Mouse (Mus musculus): ENCODE data around the gene Ltbp1. TPM values are rescaled to one million over a fixed set of nuclear protein-coding genes. Genes with fewer than 3 reads are reported as not detected.

Gene Ltbp1
- polyA plus RNA-seq, 1 experiment from 2014 or later, result 7.3 TPM

DNA sequence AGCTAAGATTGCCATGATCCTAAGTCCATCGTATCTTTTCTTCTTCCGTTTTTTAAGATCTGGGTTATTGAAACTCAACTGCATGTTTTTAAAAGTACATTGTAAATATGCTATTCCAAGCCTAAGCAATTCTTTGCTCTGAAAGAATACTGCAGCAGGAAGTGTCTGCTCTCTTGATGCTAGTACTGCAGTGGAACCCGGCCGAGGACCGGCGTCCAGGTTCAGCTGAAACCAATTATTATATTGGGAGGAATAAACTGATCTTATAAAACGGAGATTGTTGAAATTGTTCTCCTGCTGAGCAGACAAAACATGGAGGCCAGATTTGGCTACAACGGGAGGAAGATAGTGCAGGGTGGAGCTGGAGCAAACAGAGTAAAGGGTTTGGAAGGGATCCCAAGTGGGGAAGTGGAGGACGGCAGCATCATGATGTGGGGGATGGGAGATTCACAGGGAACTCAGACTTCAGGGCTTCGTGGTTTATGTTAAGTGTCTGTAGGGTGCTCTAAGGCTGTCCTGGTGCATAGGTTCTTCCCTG lies 322.8 kb downstream of the Ltbp1 start:
- ATAC-seq (ENCODE audit: insufficient read depth, low FRiP score, low TSS enrichment) (no peak), DNase-seq (ENCODE audit: low spot score) (no peak)
- Histone ChIP-seq H3K27ac (ENCODE audit: low read depth, low read length) (no peak overlapping the region), H3K36me3 (ENCODE audit: control insufficient read depth, insufficient read depth, low read length) (no peaks in the 10 kb centered on the region), H3K4me2 (ENCODE audit: low read depth) (no peak overlapping the region), H3K9ac (ENCODE audit: low read length) (no peak overlapping the region), H3K4me3 (ENCODE audit: low read depth, low read length) (no peak overlapping the region), H3K27me3 (ENCODE audit: control insufficient read depth, insufficient read depth, low read length) (no peaks in the 10 kb centered on the region), H3K9me3 (ENCODE audit: control insufficient read depth, low read length) (no peaks in the 10 kb centered on the region), H3K4me1 (ENCODE audit: control insufficient read depth, insufficient read depth, low read length) (no peaks in the 10 kb centered on the region)
- WGBS, result 84% methylated on average over 10 of the region's 10 CpGs

- no peaks in the 10 kb centered on the region for H3K9me3 ChIP-seq (ENCODE audit: control insufficient read depth, low read length)
- H3K4me3 ChIP-seq (ENCODE audit: low read depth, low read length), result no peak overlapping the region
- 88% methylated on average over 6 of the region's 6 CpGs for WGBS
- ATAC-seq (ENCODE audit: insufficient read depth, low FRiP score, low TSS enrichment) (no peak), DNase-seq (ENCODE audit: low spot score) (no peak)
- no peak overlapping the region for H3K9ac ChIP-seq (ENCODE audit: low read length)
- no peaks in the 10 kb centered on the region for H3K4me1 ChIP-seq (ENCODE audit: control insufficient read depth, insufficient read depth, low read length)
- no peaks in the 10 kb centered on the region for H3K27me3 ChIP-seq (ENCODE audit: control insufficient read depth, insufficient read depth, low read length)
- no peak overlapping the region for H3K27ac ChIP-seq (ENCODE audit: low read depth, low read length)
- no peaks in the 10 kb centered on the region for H3K36me3 ChIP-seq (ENCODE audit: control insufficient read depth, insufficient read depth, low read length)
- no peak overlapping the region for H3K4me2 ChIP-seq (ENCODE audit: low read depth)
These were observed 325.0 kb downstream of the Ltbp1 start for GRCm38 (mm10) chr17:75330366-75330765.

DNA sequence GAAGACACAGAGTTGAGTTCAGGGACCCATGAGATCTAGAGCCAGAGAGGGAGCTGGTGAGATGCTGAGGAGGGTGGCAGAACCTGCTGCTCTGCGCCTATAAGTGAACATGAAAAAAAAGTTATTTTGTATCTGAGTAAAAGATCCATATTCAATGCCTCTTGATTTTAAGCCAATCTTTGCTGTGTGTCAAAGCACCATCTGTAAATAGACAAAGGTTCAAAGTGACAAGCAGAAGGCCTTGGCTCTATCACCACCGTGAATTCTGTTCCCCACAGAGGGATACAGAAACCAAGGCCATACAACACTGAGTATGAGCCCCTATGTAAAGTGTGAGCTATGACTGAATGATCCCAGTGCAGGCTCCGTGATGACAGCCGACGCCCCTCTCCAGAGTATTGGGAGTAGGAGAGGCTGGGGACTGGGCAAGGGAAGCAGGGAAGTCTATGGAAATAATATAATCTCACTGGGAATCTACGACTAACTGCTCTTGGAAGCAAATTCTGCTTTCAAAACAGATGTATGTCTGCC lies 326.1 kb downstream of the Ltbp1 start:
- Histone ChIP-seq H3K9me3 (ENCODE audit: control insufficient read depth, low read length) (no peaks in the 10 kb centered on the region), H3K36me3 (ENCODE audit: control insufficient read depth, insufficient read depth, low read length) (no peaks in the 10 kb centered on the region), H3K4me1 (ENCODE audit: control insufficient read depth, insufficient read depth, low read length) (no peaks in the 10 kb centered on the region), H3K4me3 (ENCODE audit: low read depth, low read length) (no peak overlapping the region), H3K27ac (ENCODE audit: low read depth, low read length) (no peak overlapping the region), H3K27me3 (ENCODE audit: control insufficient read depth, insufficient read depth, low read length) (no peaks in the 10 kb centered on the region), H3K9ac (ENCODE audit: low read length) (no peak overlapping the region), H3K4me2 (ENCODE audit: low read depth) (no peak overlapping the region)
- WGBS, result 88% methylated on average over 6 of the region's 6 CpGs
- DNase-seq (ENCODE audit: low spot score) (no peak), ATAC-seq (ENCODE audit: insufficient read depth, low FRiP score, low TSS enrichment) (no peak)

GRCm38 (mm10) chr17:75332289-75332688 lies 326.9 kb downstream of the Ltbp1 start:
- Histone ChIP-seq H3K4me2 (ENCODE audit: low read depth) (no peak overlapping the region), H3K36me3 (ENCODE audit: control insufficient read depth, insufficient read depth, low read length) (no peaks in the 10 kb centered on the region), H3K27me3 (ENCODE audit: control insufficient read depth, insufficient read depth, low read length) (no peaks in the 10 kb centered on the region), H3K9ac (ENCODE audit: low read length) (no peak overlapping the region), H3K9me3 (ENCODE audit: control insufficient read depth, low read length) (no peaks in the 10 kb centered on the region), H3K4me1 (ENCODE audit: control insufficient read depth, insufficient read depth, low read length) (no peaks in the 10 kb centered on the region), H3K4me3 (ENCODE audit: low read depth, low read length) (no peak overlapping the region), H3K27ac (ENCODE audit: low read depth, low read length) (no peak overlapping the region)
- ATAC-seq (ENCODE audit: insufficient read depth, low FRiP score, low TSS enrichment), result no peak
- WGBS, result 97% methylated on average over 6 of the region's 6 CpGs
- no peak for DNase-seq (ENCODE audit: low spot score)

DNA sequence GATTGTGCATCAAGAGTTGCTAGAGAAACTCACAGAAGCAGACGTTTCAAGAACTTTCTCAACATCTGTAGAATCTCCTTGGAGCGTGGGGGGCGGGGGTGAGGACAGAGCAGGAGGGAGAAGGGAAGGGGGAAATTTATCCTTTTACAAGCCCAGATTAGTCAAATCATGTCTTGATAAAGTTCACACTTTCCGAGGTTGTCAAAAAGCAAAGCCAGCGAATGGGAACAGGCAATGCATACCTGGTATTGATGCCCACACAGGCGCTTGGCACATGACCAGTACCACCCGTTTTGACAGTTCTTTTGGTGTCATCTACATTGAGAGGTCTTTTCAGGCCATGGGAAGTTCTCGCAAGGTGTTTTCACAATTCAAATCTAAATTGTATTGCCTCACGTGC lies 327.6 kb downstream of the Ltbp1 start:
- Histone ChIP-seq H3K4me2 (ENCODE audit: low read depth) (no peak overlapping the region), H3K4me3 (ENCODE audit: low read depth, low read length) (no peak overlapping the region), H3K36me3 (ENCODE audit: control insufficient read depth, insufficient read depth, low read length) (no peaks in the 10 kb centered on the region), H3K27me3 (ENCODE audit: control insufficient read depth, insufficient read depth, low read length) (no peaks in the 10 kb centered on the region), H3K9me3 (ENCODE audit: control insufficient read depth, low read length) (no peaks in the 10 kb centered on the region), H3K9ac (ENCODE audit: low read length) (no peak overlapping the region), H3K27ac (ENCODE audit: low read depth, low read length) (no peak overlapping the region), H3K4me1 (ENCODE audit: control insufficient read depth, insufficient read depth, low read length) (no peaks in the 10 kb centered on the region)
- DNase-seq (ENCODE audit: low spot score), result no peak
- WGBS, result 95% methylated on average over 9 of the region's 9 CpGs
- no peak for ATAC-seq (ENCODE audit: insufficient read depth, low FRiP score, low TSS enrichment)

GRCm38 (mm10) chr17:75333759-75334158 lies 328.4 kb downstream of the Ltbp1 start:
- DNase-seq (ENCODE audit: low spot score), result no peak
- no peaks in the 10 kb centered on the region for H3K4me1 ChIP-seq (ENCODE audit: control insufficient read depth, insufficient read depth, low read length)
- WGBS, result 91% methylated on average over 13 of the region's 13 CpGs
- H3K27ac ChIP-seq (ENCODE audit: low read depth, low read length), result no peak overlapping the region
- no peak overlapping the region for H3K9ac ChIP-seq (ENCODE audit: low read length)
- H3K4me2 ChIP-seq (ENCODE audit: low read depth), result no peak overlapping the region
- H3K4me3 ChIP-seq (ENCODE audit: low read depth, low read length), result no peak overlapping the region
- H3K27me3 ChIP-seq (ENCODE audit: control insufficient read depth, insufficient read depth, low read length), result no peaks in the 10 kb centered on the region
- H3K9me3 ChIP-seq (ENCODE audit: control insufficient read depth, low read length), result no peaks in the 10 kb centered on the region
- no peak for ATAC-seq (ENCODE audit: insufficient read depth, low FRiP score, low TSS enrichment)
- no peaks in the 10 kb centered on the region for H3K36me3 ChIP-seq (ENCODE audit: control insufficient read depth, insufficient read depth, low read length)

- H3K9me3 ChIP-seq (ENCODE audit: control insufficient read depth, low read length), result no peaks in the 10 kb centered on the region
- no peaks in the 10 kb centered on the region for H3K36me3 ChIP-seq (ENCODE audit: control insufficient read depth, insufficient read depth, low read length)
- H3K9ac ChIP-seq (ENCODE audit: low read length), result no peak overlapping the region
- DNase-seq (ENCODE audit: low spot score) (no peak), ATAC-seq (ENCODE audit: insufficient read depth, low FRiP score, low TSS enrichment) (no peak)
- no peaks in the 10 kb centered on the region for H3K4me1 ChIP-seq (ENCODE audit: control insufficient read depth, insufficient read depth, low read length)
- no peak overlapping the region for H3K4me2 ChIP-seq (ENCODE audit: low read depth)
- H3K27ac ChIP-seq (ENCODE audit: low read depth, low read length), result no peak overlapping the region
- 91% methylated on average over 9 of the region's 9 CpGs for WGBS
- H3K4me3 ChIP-seq (ENCODE audit: low read depth, low read length), result no peak overlapping the region
- no peaks in the 10 kb centered on the region for H3K27me3 ChIP-seq (ENCODE audit: control insufficient read depth, insufficient read depth, low read length)
These were observed 330.3 kb downstream of the Ltbp1 start for GRCm38 (mm10) chr17:75335649-75336048.

DNA sequence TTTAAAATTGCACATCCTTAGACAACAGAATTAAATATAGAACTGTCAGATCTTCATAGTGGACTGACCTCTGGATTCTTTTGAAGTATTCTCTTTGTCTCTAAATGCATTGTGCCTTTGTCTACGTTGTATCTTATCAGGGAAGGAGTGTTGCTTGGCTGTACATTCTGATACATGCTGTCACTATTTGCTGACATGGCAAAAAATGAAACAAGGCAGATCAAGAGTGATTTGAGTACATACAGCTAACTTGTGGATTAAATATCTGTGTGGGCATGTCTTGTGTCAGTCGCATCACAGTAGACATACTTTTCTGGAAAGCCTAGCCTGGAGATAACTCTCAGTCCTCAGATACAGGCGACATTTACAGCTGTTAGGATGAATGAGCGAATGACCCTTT lies 335.9 kb downstream of the Ltbp1 start:
- DNase-seq (ENCODE audit: low spot score), result no peak
- ATAC-seq (ENCODE audit: insufficient read depth, low FRiP score, low TSS enrichment), result no peak
- no peak overlapping the region for H3K9ac ChIP-seq (ENCODE audit: low read length)
- H3K36me3 ChIP-seq (ENCODE audit: control insufficient read depth, insufficient read depth, low read length), result no peaks in the 10 kb centered on the region
- H3K4me1 ChIP-seq (ENCODE audit: control insufficient read depth, insufficient read depth, low read length), result no peaks in the 10 kb centered on the region
- no peak overlapping the region for H3K27ac ChIP-seq (ENCODE audit: low read depth, low read length)
- WGBS, result 93% methylated on average over 4 of the region's 4 CpGs
- no peaks in the 10 kb centered on the region for H3K9me3 ChIP-seq (ENCODE audit: control insufficient read depth, low read length)
- no peaks in the 10 kb centered on the region for H3K27me3 ChIP-seq (ENCODE audit: control insufficient read depth, insufficient read depth, low read length)
- H3K4me3 ChIP-seq (ENCODE audit: low read depth, low read length), result no peak overlapping the region
- no peak overlapping the region for H3K4me2 ChIP-seq (ENCODE audit: low read depth)

DNA sequence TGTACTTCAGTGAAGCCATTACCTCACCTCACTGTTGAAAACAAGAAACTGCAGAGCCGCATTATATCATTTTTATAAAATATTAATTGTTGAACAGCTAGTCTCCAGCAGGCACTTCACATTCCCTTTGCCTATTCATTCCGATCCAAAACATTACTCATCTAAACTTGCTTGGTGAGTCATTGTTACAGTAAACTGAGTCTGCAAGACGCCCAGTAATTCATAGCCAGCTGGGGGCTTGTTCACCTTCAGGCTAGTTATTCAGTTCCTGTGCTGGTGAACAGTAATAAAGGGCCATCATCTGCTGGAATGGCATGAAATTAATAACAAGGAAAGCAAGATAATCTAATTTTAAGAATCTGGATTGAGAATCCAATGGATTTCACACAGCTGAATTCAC lies 339.7 kb downstream of the Ltbp1 start:
- no peak for ATAC-seq (ENCODE audit: insufficient read depth, low FRiP score, low TSS enrichment)
- 89% methylated on average over 3 of the region's 3 CpGs for WGBS
- no peak overlapping the region for H3K27ac ChIP-seq (ENCODE audit: low read depth, low read length)

More for the DNA sequence above, 339.7 kb downstream of the Ltbp1 start:
- Histone ChIP-seq H3K9ac (ENCODE audit: low read length) (no peak overlapping the region), H3K4me1 (ENCODE audit: control insufficient read depth, insufficient read depth, low read length) (no peaks in the 10 kb centered on the region), H3K4me2 (ENCODE audit: low read depth) (no peak overlapping the region), H3K9me3 (ENCODE audit: control insufficient read depth, low read length) (no peaks in the 10 kb centered on the region), H3K4me3 (ENCODE audit: low read depth, low read length) (no peak overlapping the region), H3K36me3 (ENCODE audit: control insufficient read depth, insufficient read depth, low read length) (no peaks in the 10 kb centered on the region), H3K27me3 (ENCODE audit: control insufficient read depth, insufficient read depth, low read length) (no peaks in the 10 kb centered on the region)
- DNase-seq (ENCODE audit: low spot score), result no peak
